Mouse (Mus musculus) E14TG2a.4 (cell line): ENCODE measurements around the gene Itpr1.

ENCODE experiments used
- H3K27me3 ChIP-seq: 2 replicates; pipeline ENCODE4 v1.6.1; 2014; ENCODE audit warnings: low read length, control low read depth; ENCODE audit not compliant: insufficient read depth
- H3K36me3 ChIP-seq: 2 replicates; pipeline ENCODE4 v1.6.1; 2014; ENCODE audit warnings: low read length, control low read depth; ENCODE audit not compliant: insufficient read depth
- H3K4me1 ChIP-seq: replicated peaks from 2 replicates; pipeline ENCODE4 v1.6.1; 2014; ENCODE audit warnings: low read depth, low read length, control low read depth
- H3K4me3 ChIP-seq: replicated peaks from 2 replicates; pipeline ENCODE4 v1.5.1; 2014; ENCODE audit warnings: mild to moderate bottlenecking, low read length
- H3K9me3 ChIP-seq: 2 replicates; pipeline ENCODE4 v1.6.1; 2014; ENCODE audit warnings: low read length, control low read depth
- CTCF ChIP-seq: conservative IDR thresholded peaks from 2 replicates; pipeline ENCODE4 v1.5.1; 2014; ENCODE audit warnings: low read length
- NANOG ChIP-seq: IDR thresholded peaks from 2 replicates; pipeline ENCODE4 v1.6.1; 2014; ENCODE audit warnings: borderline replicate concordance, low read length, mixed read lengths
- POU5F1 ChIP-seq: IDR thresholded peaks from 2 replicates; pipeline ENCODE4 v1.6.1; 2014; ENCODE audit warnings: low read length, borderline replicate concordance

Itpr1 gene

GRCm38 (mm10) chr6:108397956-108398355, 185.1 kb downstream of the Itpr1 start:
- no peaks in the 10 kb centered on the region for H3K27me3 ChIP-seq
- no peak overlapping the region for H3K4me3 ChIP-seq
- peaks cover 88% of the 10 kb centered on the region for H3K36me3 ChIP-seq
- H3K4me1 ChIP-seq: peaks cover 12% of the 10 kb centered on the region
- H3K9me3 ChIP-seq: no peaks in the 10 kb centered on the region
- TF ChIP-seq CTCF (no peak), NANOG (no peak), POU5F1 (no peak)

- Histone ChIP-seq H3K4me1 (peaks cover 12% of the 10 kb centered on the region), H3K4me3 (no peak overlapping the region), H3K36me3 (peaks cover 88% of the 10 kb centered on the region), H3K9me3 (no peaks in the 10 kb centered on the region), H3K27me3 (no peaks in the 10 kb centered on the region)
- TF ChIP-seq NANOG: no peak
- 0 out of 2 replicates have a peak, but pooled peaks have one; percentile 5 for TF ChIP-seq CTCF
- TF ChIP-seq POU5F1: no peak
These were observed 188.6 kb downstream of the Itpr1 start for GRCm38 (mm10) chr6:108401412-108401955.

GRCm38 (mm10) chr6:108404736-108405135, 191.8 kb downstream of the Itpr1 start:
- Histone ChIP-seq H3K4me1 (no peaks in the 10 kb centered on the region), H3K9me3 (no peaks in the 10 kb centered on the region), H3K4me3 (no peak overlapping the region), H3K36me3 (peaks cover 89% of the 10 kb centered on the region), H3K27me3 (no peaks in the 10 kb centered on the region)
- no peak for TF ChIP-seq POU5F1
- no peak for TF ChIP-seq NANOG
- no peak for TF ChIP-seq CTCF

GRCm38 (mm10) chr6:108408053-108408452, 195.2 kb downstream of the Itpr1 start:
- TF ChIP-seq NANOG (no peak), POU5F1 (no peak), CTCF (peak; percentile 76)
- peaks cover 9% of the 10 kb centered on the region for H3K4me1 ChIP-seq
- no peaks in the 10 kb centered on the region for H3K27me3 ChIP-seq
- H3K9me3 ChIP-seq: no peaks in the 10 kb centered on the region
- no peak overlapping the region for H3K4me3 ChIP-seq
- peaks cover 81% of the 10 kb centered on the region for H3K36me3 ChIP-seq

GRCm38 (mm10) chr6:108408726-108409125, 195.8 kb downstream of the Itpr1 start:
- H3K4me3 ChIP-seq: no peak overlapping the region
- peaks cover 9% of the 10 kb centered on the region for H3K4me1 ChIP-seq
- no peaks in the 10 kb centered on the region for H3K27me3 ChIP-seq
- H3K9me3 ChIP-seq: no peaks in the 10 kb centered on the region
- TF ChIP-seq POU5F1 (no peak), CTCF (no peak), NANOG (no peak)
- peaks cover 81% of the 10 kb centered on the region for H3K36me3 ChIP-seq

DNA sequence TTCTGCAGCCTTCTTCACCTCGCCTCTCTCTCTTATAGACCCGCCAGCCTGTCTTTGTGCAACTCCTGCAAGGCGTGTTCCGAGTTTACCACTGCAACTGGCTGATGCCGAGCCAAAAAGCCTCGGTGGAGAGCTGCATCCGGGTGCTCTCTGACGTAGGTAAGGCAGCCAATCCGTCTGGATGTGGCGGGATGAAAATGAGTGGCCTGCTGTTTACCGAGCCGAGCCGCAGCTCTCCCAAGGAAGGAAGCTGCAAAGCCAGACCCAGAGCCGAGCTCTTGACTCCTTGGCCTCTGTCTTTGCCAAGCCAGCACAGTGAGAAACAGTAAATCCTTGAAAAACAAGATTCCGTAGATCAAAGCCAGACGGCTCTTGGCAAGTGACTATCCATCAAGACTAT, 197.9 kb downstream of the Itpr1 start:
- no peaks in the 10 kb centered on the region for H3K27me3 ChIP-seq
- TF ChIP-seq NANOG (no peak), POU5F1 (no peak), CTCF (no peak)
- no peak overlapping the region; the same call in 1 of the 2 replicates for H3K4me3 ChIP-seq
- no peaks in the 10 kb centered on the region for H3K9me3 ChIP-seq
- H3K36me3 ChIP-seq: peaks cover 83% of the 10 kb centered on the region
- peaks cover 9% of the 10 kb centered on the region for H3K4me1 ChIP-seq

GRCm38 (mm10) chr6:108411201-108411600, 198.3 kb downstream of the Itpr1 start:
- H3K27me3 ChIP-seq: no peaks in the 10 kb centered on the region

GRCm38 (mm10) chr6:108413006-108413405, 200.1 kb downstream of the Itpr1 start:
- Histone ChIP-seq H3K36me3 (peaks cover 80% of the 10 kb centered on the region), H3K4me3 (no peak overlapping the region), H3K9me3 (no peaks in the 10 kb centered on the region), H3K4me1 (peaks cover 9% of the 10 kb centered on the region), H3K27me3 (no peaks in the 10 kb centered on the region)
- TF ChIP-seq POU5F1: no peak
- TF ChIP-seq NANOG: no peak
- no peak for TF ChIP-seq CTCF

More at GRCm38 (mm10) chr6:108411201-108411600, 198.3 kb downstream of the Itpr1 start:
- no peak for TF ChIP-seq POU5F1
- TF ChIP-seq CTCF: no peak
- TF ChIP-seq NANOG: no peak
- Histone ChIP-seq H3K9me3 (no peaks in the 10 kb centered on the region), H3K4me3 (no peak overlapping the region; the same call in 1 of the 2 replicates), H3K36me3 (peaks cover 82% of the 10 kb centered on the region), H3K4me1 (peaks cover 9% of the 10 kb centered on the region)

DNA sequence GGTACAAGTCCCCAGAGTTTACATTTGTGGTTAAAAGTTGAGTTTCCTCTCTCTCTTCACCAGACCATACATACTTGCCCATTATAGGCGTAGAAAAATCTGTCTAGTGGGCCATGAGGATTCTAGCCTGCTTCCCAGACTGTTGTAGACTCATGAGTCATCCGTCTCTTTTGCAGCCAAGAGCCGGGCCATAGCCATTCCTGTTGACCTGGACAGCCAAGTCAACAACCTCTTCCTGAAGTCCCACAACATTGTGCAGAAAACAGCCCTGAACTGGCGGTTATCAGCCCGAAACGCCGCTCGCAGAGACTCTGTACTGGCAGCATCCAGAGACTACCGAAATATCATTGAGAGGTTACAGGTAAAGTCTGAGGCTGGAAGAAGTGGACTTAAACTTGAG, 200.7 kb downstream of the Itpr1 start:
- Histone ChIP-seq H3K9me3 (no peaks in the 10 kb centered on the region), H3K27me3 (no peaks in the 10 kb centered on the region), H3K4me1 (peaks cover 9% of the 10 kb centered on the region), H3K36me3 (peaks cover 84% of the 10 kb centered on the region), H3K4me3 (no peak overlapping the region)
- no peak for TF ChIP-seq POU5F1
- no peak for TF ChIP-seq NANOG
- TF ChIP-seq CTCF: no peak
